In the genomic region with DNA sequence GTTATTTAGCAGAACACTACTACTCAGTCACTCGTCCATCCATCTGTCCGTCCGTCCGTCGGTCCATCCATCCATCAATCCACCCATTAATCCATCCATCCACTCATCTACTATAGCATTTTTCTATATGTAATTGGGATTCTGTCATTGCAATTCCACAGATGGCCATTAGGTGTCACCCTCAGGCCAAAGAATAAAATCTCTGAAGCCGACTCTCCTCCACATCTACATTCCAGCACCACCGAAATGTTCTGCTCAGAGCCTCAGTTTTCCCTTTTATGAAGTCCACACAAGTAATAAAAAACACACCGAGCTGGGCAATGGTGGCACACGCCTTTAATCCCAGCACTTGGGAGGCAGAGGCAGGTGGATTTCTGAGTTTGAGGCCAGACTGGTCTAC, we compare ENCODE assay signal across 9 mouse cellular contexts. TPM values are rescaled to one million over a fixed set of nuclear protein-coding genes. Genes with fewer than 3 reads are reported as not detected.
DNase-seq lines count a peak whose midpoint lies in the region; ATAC-seq and TF ChIP-seq lines count a peak whose summit lies in the region.
"Had no signal": no experiment of that assay in that cellular context is flagged by ENCODE, and none has a peak within 500 bp of the region (broad histone marks: within the 10 kb centered on the region; RNA-seq: fewer than 3 reads in every experiment).

No protein-coding gene starts in this region.

- H3K79me2 ChIP-seq in MEL (ENCODE audit: control insufficient read depth, insufficient read depth, low read length, poor library complexity) = no peaks in the 10 kb centered on the region

- peak; percentile 90 for DNase-seq in intestine, embryonic 14.5 days (ENCODE audit: low spot score)
- peak; percentile 71 for DNase-seq in CD4-positive helper T cell, adult 2 months (ENCODE audit: low read depth, low spot score)
- peak; percentile 79 for DNase-seq in MEL (ENCODE audit: low read depth, low spot score)
- peak; percentile 68 for DNase-seq in embryo, embryonic 9.5 days (ENCODE audit: extremely low spot score)
- peak; percentile 74 for DNase-seq in limb, embryonic 10.5 days (ENCODE audit: low spot score)
- DNase-seq in right cerebral cortex, postnatal 10 days (ENCODE audit: low spot score in 2 of 2) = peak; percentile 75 to 78
- no peak for DNase-seq in gastrocnemius, postnatal 25 days

- H3K4me2 ChIP-seq in intestine, embryonic 14.5 days (ENCODE audit: low read length) = no peak overlapping the region
- H3K4me2 ChIP-seq in intestine, embryonic 16.5 days (ENCODE audit: low read depth, low read length) = no peak overlapping the region

- TF ChIP-seq EP300 in MEL (IDR thresholded peaks at IDR 0.05; ENCODE audit: low read depth in 1 of 2, low read length in 2 of 2) = no peak

- no peak for TF ChIP-seq POLR2A in MEL (IDR thresholded peaks at IDR 0.05; ENCODE audit: control insufficient read depth in 1 of 2, insufficient read depth in 1 of 2, low read depth in 1 of 2, low read length in 2 of 2, poor library complexity in 1 of 2)

- no peak for ATAC-seq in intestine, embryonic 14.5 days (replicated peaks; ENCODE audit: low FRiP score, low TSS enrichment, low read depth)
- ATAC-seq in intestine, embryonic 16.5 days = no peak

- H3K4me1 ChIP-seq in intestine, embryonic 14.5 days (replicated peaks; ENCODE audit: control insufficient read depth, insufficient read depth, low read length) = peaks cover 1% of the 10 kb centered on the region
- peaks cover 17% of the 10 kb centered on the region for H3K4me1 ChIP-seq in intestine, embryonic 16.5 days (ENCODE audit: control insufficient read depth, insufficient read depth, low read length)
- 0 out of 4 replicates have a peak, but pooled peaks cover 0 to 4% of the 10 kb centered on the region in 2 experiments for H3K4me1 ChIP-seq in MEL (ENCODE audit: control insufficient read depth in 1 of 2, insufficient read depth in 2 of 2, low read length in 2 of 2)
- H3K4me1 ChIP-seq in limb, embryonic 10.5 days = peaks cover 11% of the 10 kb centered on the region

- peak; percentile 54 to 97 (median 85) for TF ChIP-seq CTCF in MEL (IDR thresholded peaks at IDR 0.05 in 2 of 3, conservative IDR thresholded peaks at IDR 0.05 in 1 of 3; ENCODE audit: control insufficient read depth in 1 of 3, insufficient read depth in 1 of 3, low read depth in 2 of 3, low read length in 3 of 3, poor library complexity in 1 of 3, severe bottlenecking in 1 of 3)

- no peak overlapping the region for H3K27ac ChIP-seq in intestine, embryonic 14.5 days (ENCODE audit: low read depth)
- H3K27ac ChIP-seq in intestine, embryonic 16.5 days (ENCODE audit: low read length) = no peak overlapping the region
- H3K27ac ChIP-seq in MEL (ENCODE audit: control insufficient read depth, low read depth, low read length) = no peak overlapping the region
- H3K27ac ChIP-seq in limb, embryonic 10.5 days = no peak overlapping the region

- no peaks in the 10 kb centered on the region for H3K9me3 ChIP-seq in intestine, embryonic 14.5 days (ENCODE audit: control insufficient read depth, low read length)
- H3K9me3 ChIP-seq in intestine, embryonic 16.5 days (ENCODE audit: control insufficient read depth, low read length) = no peaks in the 10 kb centered on the region
- no peaks in the 10 kb centered on the region for H3K9me3 ChIP-seq in MEL (replicated peaks; ENCODE audit: insufficient read depth, low read length)
- no peaks in the 10 kb centered on the region for H3K9me3 ChIP-seq in limb, embryonic 10.5 days (replicated peaks)

- peak; percentile 97 for TF ChIP-seq RAD21 in MEL (IDR thresholded peaks at IDR 0.05; ENCODE audit: low read depth, low read length)

- H3K4me3 ChIP-seq in intestine, embryonic 14.5 days (ENCODE audit: low read depth, low read length) = no peak overlapping the region
- H3K4me3 ChIP-seq in intestine, embryonic 16.5 days (ENCODE audit: low read length) = no peak overlapping the region
- H3K4me3 ChIP-seq in MEL (ENCODE audit: control insufficient read depth in 1 of 2, insufficient read depth in 1 of 2, low read depth in 2 of 2, low read length in 2 of 2) = no peak overlapping the region
- H3K4me3 ChIP-seq in limb, embryonic 10.5 days = no peak overlapping the region

- no peak overlapping the region for H3K9ac ChIP-seq in intestine, embryonic 14.5 days (ENCODE audit: low read length)
- H3K9ac ChIP-seq in intestine, embryonic 16.5 days (ENCODE audit: low read depth, low read length) = no peak overlapping the region
- peak overlapping the region; percentile 37; the same call in 1 of the 2 replicates for H3K9ac ChIP-seq in MEL (ENCODE audit: control insufficient read depth, low read depth, low read length, poor library complexity, severe bottlenecking)

- 3% methylated on average over 9 of the region's 9 CpGs for WGBS in intestine, embryonic 14.5 days
- WGBS in intestine, embryonic 16.5 days = 1% methylated on average over 9 of the region's 9 CpGs
- WGBS in limb, embryonic 10.5 days = 2% methylated on average over 9 of the region's 9 CpGs

- H3K36me3 ChIP-seq in intestine, embryonic 14.5 days (ENCODE audit: control insufficient read depth, insufficient read depth, low read length) = no peaks in the 10 kb centered on the region
- H3K36me3 ChIP-seq in intestine, embryonic 16.5 days (ENCODE audit: control insufficient read depth, insufficient read depth, low read length) = no peaks in the 10 kb centered on the region
- H3K36me3 ChIP-seq in MEL (ENCODE audit: control insufficient read depth in 1 of 2, insufficient read depth in 2 of 2, low read length in 2 of 2) = no peaks in the 10 kb centered on the region; a peak in 1 of 4 replicates
- no peaks in the 10 kb centered on the region for H3K36me3 ChIP-seq in limb, embryonic 10.5 days

- peaks cover 28% of the 10 kb centered on the region for H3K27me3 ChIP-seq in intestine, embryonic 14.5 days (replicated peaks; ENCODE audit: control insufficient read depth, insufficient read depth, low read length)
- H3K27me3 ChIP-seq in intestine, embryonic 16.5 days (replicated peaks; ENCODE audit: control insufficient read depth, insufficient read depth, low read length) = peaks cover 9% of the 10 kb centered on the region; the same call in 1 of the 2 replicates
- H3K27me3 ChIP-seq in MEL (ENCODE audit: control insufficient read depth in 1 of 2, insufficient read depth in 2 of 2, low read length in 2 of 2) = no peaks in the 10 kb centered on the region
- H3K27me3 ChIP-seq in limb, embryonic 10.5 days (ENCODE audit: low read depth, poor library complexity, severe bottlenecking) = peaks cover 63% of the 10 kb centered on the region

TF ChIP-seq in MEL, 35 proteins besides CTCF, POLR2A, EP300 and RAD21 (continues in another document):
- TF ChIP-seq HCFC1 (IDR thresholded peaks at IDR 0.05; ENCODE audit: low read depth, low read length) (peak; percentile 30; the same call in 1 of the 2 replicates), MYC (IDR thresholded peaks at IDR 0.05; ENCODE audit: low read depth, low read length) (peak; percentile 40; the same call in 1 of the 2 replicates), MAX (IDR thresholded peaks at IDR 0.05; ENCODE audit: low read length) (no peak), BHLHE40 (IDR thresholded peaks at IDR 0.05; ENCODE audit: borderline replicate concordance, low read depth, low read length) (peak; percentile 45; the same call in 1 of the 2 replicates)

RNA-seq across cellular contexts. Expression of gene Nmrk2, which starts 3.6 kb away (rescaled TPM):
- 0.22 TPM in 2 replicates for polyA plus RNA-seq in intestine, embryonic 14.5 days (2014; fragmentation: Nextera tagmentation; extraction: Ambion mirVana)
- polyA plus RNA-seq in intestine, embryonic 16.5 days (2015; fragmentation: Nextera tagmentation; extraction: Ambion mirVana) = 0.17 TPM in 1 of 2 replicates, not detected in the other
- total RNA-seq in MEL (2012; rRNA removed) = not detected in 2 replicates
- polyA plus RNA-seq in MEL (2012; ENCODE audit: insufficient read depth in 1 of 2, insufficient read length in 2 of 2, low read depth in 1 of 2, low replicate concordance in 2 of 2, missing spikeins in 1 of 2) = not detected
- polyA plus RNA-seq in limb, embryonic 10.5 days (2016; fragmentation: Nextera tagmentation; extraction: Ambion mirVana) = not detected in 2 replicates
- total RNA-seq in gastrocnemius, postnatal 25 days (2021) = 10 to 100 TPM; 41.1 to 57.7 TPM

RNA-seq across cellular contexts. Expression of gene 4930442H23Rik, which starts 14.6 kb away (rescaled TPM):
- not detected in 2 replicates for polyA plus RNA-seq in intestine, embryonic 14.5 days (2014; fragmentation: Nextera tagmentation; extraction: Ambion mirVana)
- not detected in 2 replicates for polyA plus RNA-seq in intestine, embryonic 16.5 days (2015; fragmentation: Nextera tagmentation; extraction: Ambion mirVana)
- 0.13 and 0.31 TPM in 2 replicates for total RNA-seq in MEL (2012; rRNA removed)
- under 1 TPM in 1 of 2 experiments, not detected in 1; 0.42 TPM for polyA plus RNA-seq in MEL (2012; ENCODE audit: insufficient read depth in 1 of 2, insufficient read length in 2 of 2, low read depth in 1 of 2, low replicate concordance in 2 of 2, missing spikeins in 1 of 2)
- polyA plus RNA-seq in limb, embryonic 10.5 days (2016; fragmentation: Nextera tagmentation; extraction: Ambion mirVana) = not detected in 2 replicates
- total RNA-seq in gastrocnemius, postnatal 25 days (2021) = not detected
- polyA plus RNA-seq: lung, embryonic 16.5 days had no signal

RNA-seq across cellular contexts. Expression of gene Dapk3, which starts 15.4 kb away (rescaled TPM):
- polyA plus RNA-seq in intestine, embryonic 14.5 days (2014; fragmentation: Nextera tagmentation; extraction: Ambion mirVana) = 57.8 and 58.8 TPM in 2 replicates
- 15.4 and 47.6 TPM in 2 replicates for polyA plus RNA-seq in intestine, embryonic 16.5 days (2015; fragmentation: Nextera tagmentation; extraction: Ambion mirVana)
- total RNA-seq in MEL (2012; rRNA removed) = 42.3 and 49.2 TPM in 2 replicates
- 10 to 100 TPM in 1 of 2 experiments, not detected in 1; 79.1 TPM for polyA plus RNA-seq in MEL (2012; ENCODE audit: insufficient read depth in 1 of 2, insufficient read length in 2 of 2, low read depth in 1 of 2, low replicate concordance in 2 of 2, missing spikeins in 1 of 2)
- polyA plus RNA-seq in limb, embryonic 10.5 days (2016; fragmentation: Nextera tagmentation; extraction: Ambion mirVana) = 46.5 and 52.0 TPM in 2 replicates
- total RNA-seq in gastrocnemius, postnatal 25 days (2021) = 10 to 100 TPM; 22.3 to 22.4 TPM

RNA-seq across cellular contexts. Expression of gene Eef2, which starts 21.8 kb away (rescaled TPM):
- polyA plus RNA-seq in intestine, embryonic 14.5 days (2014; fragmentation: Nextera tagmentation; extraction: Ambion mirVana) = 484 and 490 TPM in 2 replicates
- 526 and 531 TPM in 2 replicates for polyA plus RNA-seq in intestine, embryonic 16.5 days (2015; fragmentation: Nextera tagmentation; extraction: Ambion mirVana)
- total RNA-seq in MEL (2012; rRNA removed) = 2,850 and 2,863 TPM in 2 replicates
- polyA plus RNA-seq in MEL (2012; ENCODE audit: insufficient read depth in 1 of 2, insufficient read length in 2 of 2, low read depth in 1 of 2, low replicate concordance in 2 of 2, missing spikeins in 1 of 2) = 1,000 to 10,000 TPM; 3,442 to 4,586 TPM
- 575 and 611 TPM in 2 replicates for polyA plus RNA-seq in limb, embryonic 10.5 days (2016; fragmentation: Nextera tagmentation; extraction: Ambion mirVana)
- 100 to 1,000 TPM; 838 to 862 TPM for total RNA-seq in gastrocnemius, postnatal 25 days (2021)

RNA-seq across cellular contexts. Expression of gene Pias4, which starts 30.5 kb away (rescaled TPM):
- 40.8 and 43.3 TPM in 2 replicates for polyA plus RNA-seq in intestine, embryonic 14.5 days (2014; fragmentation: Nextera tagmentation; extraction: Ambion mirVana)
- polyA plus RNA-seq in intestine, embryonic 16.5 days (2015; fragmentation: Nextera tagmentation; extraction: Ambion mirVana) = 52.5 and 54.4 TPM in 2 replicates
- total RNA-seq in MEL (2012; rRNA removed) = 19.5 and 21.0 TPM in 2 replicates
- polyA plus RNA-seq in MEL (2012; ENCODE audit: insufficient read depth in 1 of 2, insufficient read length in 2 of 2, low read depth in 1 of 2, low replicate concordance in 2 of 2, missing spikeins in 1 of 2) = 10 to 100 TPM in 1 of 2 experiments, not detected in 1; 40.4 TPM
- 73.6 and 73.9 TPM in 2 replicates for polyA plus RNA-seq in limb, embryonic 10.5 days (2016; fragmentation: Nextera tagmentation; extraction: Ambion mirVana)
- 10 to 100 TPM; 11.7 to 14.2 TPM for total RNA-seq in gastrocnemius, postnatal 25 days (2021)
